Mouse (Mus musculus): ENCODE data around the gene Fam3b. TPM values are rescaled to one million over a fixed set of nuclear protein-coding genes. Genes with fewer than 3 reads are reported as not detected.

Gene Fam3b
- polyA plus RNA-seq, 1 experiment from 2014 or later, result not detected

DNA sequence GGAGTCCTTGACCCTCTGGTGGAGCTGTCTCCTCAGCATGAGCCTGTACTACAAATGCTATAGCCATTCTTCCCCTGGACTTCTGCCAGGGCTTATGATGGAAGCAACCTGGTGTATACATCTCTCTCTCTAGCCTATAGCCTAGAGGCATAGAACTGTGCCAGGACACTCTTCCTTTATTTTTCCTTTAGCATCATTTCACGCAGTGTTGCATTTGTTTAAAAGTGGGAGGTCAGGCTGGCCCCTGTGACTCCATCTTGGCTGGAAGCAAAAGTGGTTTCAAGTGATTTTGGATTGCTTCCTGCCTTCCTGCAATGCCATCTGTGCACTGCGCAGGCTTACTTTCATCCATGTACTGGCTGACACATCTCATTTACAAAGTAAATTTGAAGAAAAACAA is 80.4 kb downstream of the Fam3b start:
- Histone ChIP-seq H3K9ac (replicated peaks; ENCODE audit: low read length) (no peak overlapping the region), H3K9me3 (replicated peaks; ENCODE audit: control insufficient read depth, low read length) (no peaks in the 10 kb centered on the region), H3K27me3 (ENCODE audit: control insufficient read depth, insufficient read depth, low read length) (no peaks in the 10 kb centered on the region), H3K27ac (replicated peaks; ENCODE audit: low read depth, low read length) (no peak overlapping the region), H3K36me3 (replicated peaks; ENCODE audit: control insufficient read depth, insufficient read depth, low read depth, low read length) (no peaks in the 10 kb centered on the region), H3K4me3 (ENCODE audit: low read depth, low read length) (no peak overlapping the region), H3K4me2 (ENCODE audit: low read depth, low read length) (no peak overlapping the region), H3K4me1 (ENCODE audit: control insufficient read depth, insufficient read depth, low read length) (no peaks in the 10 kb centered on the region)
- ATAC-seq (replicated peaks; ENCODE audit: insufficient number of reproducible peaks, low FRiP score, low TSS enrichment, low read depth) (no peak), DNase-seq (ENCODE audit: low spot score) (no peak)
- WGBS, result 70% methylated on average over 2 of the region's 2 CpGs

DNA sequence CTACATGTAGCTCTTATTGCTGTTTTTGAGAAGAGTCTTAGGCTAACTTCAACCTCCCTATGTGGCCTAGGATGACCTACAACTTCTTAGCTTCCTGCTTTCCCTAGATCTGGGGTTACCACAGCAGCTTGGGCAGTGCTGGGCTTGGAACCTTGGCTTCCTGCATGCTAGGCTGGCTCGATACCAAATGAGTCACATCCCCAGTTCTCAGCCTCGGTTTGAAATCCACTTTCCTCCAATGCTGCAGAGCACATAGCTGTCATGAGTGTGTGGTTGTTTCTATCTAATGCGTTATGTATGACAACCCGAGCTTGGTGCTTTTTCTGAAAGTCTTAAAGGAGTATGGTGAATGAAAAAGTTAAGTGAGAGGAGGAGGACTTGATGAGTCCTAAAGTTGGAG is 83.3 kb downstream of the Fam3b start:
- no peak for DNase-seq (ENCODE audit: low spot score)
- no peak for ATAC-seq (replicated peaks; ENCODE audit: insufficient number of reproducible peaks, low FRiP score, low TSS enrichment, low read depth)
- Histone ChIP-seq H3K4me3 (ENCODE audit: low read depth, low read length) (no peak overlapping the region), H3K27ac (replicated peaks; ENCODE audit: low read depth, low read length) (no peak overlapping the region), H3K9ac (replicated peaks; ENCODE audit: low read length) (no peak overlapping the region), H3K4me1 (ENCODE audit: control insufficient read depth, insufficient read depth, low read length) (no peaks in the 10 kb centered on the region), H3K9me3 (replicated peaks; ENCODE audit: control insufficient read depth, low read length) (no peaks in the 10 kb centered on the region), H3K4me2 (ENCODE audit: low read depth, low read length) (no peak overlapping the region), H3K36me3 (replicated peaks; ENCODE audit: control insufficient read depth, insufficient read depth, low read depth, low read length) (no peaks in the 10 kb centered on the region), H3K27me3 (ENCODE audit: control insufficient read depth, insufficient read depth, low read length) (no peaks in the 10 kb centered on the region)
- 82% methylated on average over 4 of the region's 4 CpGs for WGBS

DNA sequence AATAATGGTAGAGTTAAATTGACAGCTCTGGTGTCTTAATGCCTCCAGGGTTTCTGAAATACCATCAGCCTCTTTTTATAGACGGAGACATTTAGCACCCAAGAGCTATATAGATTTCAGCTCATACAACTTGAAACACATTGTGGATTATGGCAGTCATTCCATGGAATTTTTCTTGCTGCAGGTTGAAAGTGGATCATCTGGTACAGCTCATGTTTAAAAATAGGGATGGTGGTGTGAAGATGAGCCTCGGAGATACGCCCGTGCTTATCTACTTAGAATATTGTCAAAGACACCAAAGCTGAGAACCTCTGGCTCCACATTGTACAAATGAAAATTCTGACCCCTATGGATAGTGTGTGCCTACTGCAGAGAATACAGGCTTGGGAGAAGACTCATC is 84.5 kb downstream of the Fam3b start:
- no peak for ATAC-seq (replicated peaks; ENCODE audit: insufficient number of reproducible peaks, low FRiP score, low TSS enrichment, low read depth)
- no peak for DNase-seq (ENCODE audit: low spot score)
- no peaks in the 10 kb centered on the region for H3K4me1 ChIP-seq (ENCODE audit: control insufficient read depth, insufficient read depth, low read length)
- H3K4me3 ChIP-seq (ENCODE audit: low read depth, low read length), result no peak overlapping the region
- 96% methylated on average over 4 of the region's 4 CpGs for WGBS
- H3K9ac ChIP-seq (replicated peaks; ENCODE audit: low read length), result no peak overlapping the region
- H3K27me3 ChIP-seq (ENCODE audit: control insufficient read depth, insufficient read depth, low read length), result no peaks in the 10 kb centered on the region
- no peaks in the 10 kb centered on the region for H3K9me3 ChIP-seq (replicated peaks; ENCODE audit: control insufficient read depth, low read length)
- H3K4me2 ChIP-seq (ENCODE audit: low read depth, low read length), result no peak overlapping the region
- H3K36me3 ChIP-seq (replicated peaks; ENCODE audit: control insufficient read depth, insufficient read depth, low read depth, low read length), result no peaks in the 10 kb centered on the region
- H3K27ac ChIP-seq (replicated peaks; ENCODE audit: low read depth, low read length), result no peak overlapping the region

DNA sequence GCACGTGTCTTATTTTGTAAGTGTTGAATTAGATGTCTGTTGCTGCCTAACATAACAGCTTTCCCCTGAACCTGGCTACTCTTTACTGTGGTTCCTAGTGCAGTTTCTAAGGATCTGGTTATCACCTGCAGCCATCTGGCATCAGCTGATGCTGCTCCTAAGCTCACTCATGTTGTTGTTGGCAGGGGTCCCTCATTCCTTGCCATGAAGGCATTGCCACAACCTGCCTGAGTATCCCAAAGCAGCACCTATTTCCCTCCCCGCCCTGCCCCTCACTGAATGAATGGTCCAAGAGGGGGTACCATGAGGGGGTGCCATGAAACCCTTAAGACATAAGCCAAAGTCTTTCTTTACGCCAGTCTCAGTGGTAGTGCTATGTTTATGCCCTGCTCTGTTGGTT is 86.6 kb downstream of the Fam3b start:
- no peaks in the 10 kb centered on the region for H3K36me3 ChIP-seq (replicated peaks; ENCODE audit: control insufficient read depth, insufficient read depth, low read depth, low read length)
- H3K27me3 ChIP-seq (ENCODE audit: control insufficient read depth, insufficient read depth, low read length), result no peaks in the 10 kb centered on the region
- H3K4me2 ChIP-seq (ENCODE audit: low read depth, low read length), result no peak overlapping the region
- H3K4me1 ChIP-seq (ENCODE audit: control insufficient read depth, insufficient read depth, low read length), result no peaks in the 10 kb centered on the region
- H3K4me3 ChIP-seq (ENCODE audit: low read depth, low read length), result no peak overlapping the region
- no peak overlapping the region for H3K27ac ChIP-seq (replicated peaks; ENCODE audit: low read depth, low read length)
- WGBS, result 68% methylated on average over 3 of the region's 3 CpGs
- no peak for ATAC-seq (replicated peaks; ENCODE audit: insufficient number of reproducible peaks, low FRiP score, low TSS enrichment, low read depth)
- no peak overlapping the region for H3K9ac ChIP-seq (replicated peaks; ENCODE audit: low read length)
- no peaks in the 10 kb centered on the region for H3K9me3 ChIP-seq (replicated peaks; ENCODE audit: control insufficient read depth, low read length)
- no peak for DNase-seq (ENCODE audit: low spot score)

DNA sequence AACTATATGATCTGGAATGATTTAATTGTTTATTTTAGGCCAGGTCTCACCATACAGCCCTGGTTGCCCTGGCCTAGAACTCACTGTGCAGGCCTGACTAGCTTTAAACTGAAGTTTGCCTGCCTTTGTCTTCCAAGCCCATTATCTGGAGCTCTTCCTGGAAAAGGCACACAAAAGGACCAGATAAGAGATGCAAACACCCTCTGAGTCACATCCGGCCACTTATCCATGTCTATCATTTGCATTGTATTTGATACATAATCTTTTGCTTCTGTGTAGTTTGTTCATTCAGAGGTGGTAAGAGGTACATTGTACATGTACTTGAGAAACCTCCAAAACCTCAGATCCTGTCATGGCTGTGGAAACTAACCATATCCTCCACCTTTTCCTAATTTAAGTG is 91.0 kb downstream of the Fam3b start:
- WGBS, result 76% methylated on average over 1 of the region's 1 CpGs
- H3K36me3 ChIP-seq (replicated peaks; ENCODE audit: control insufficient read depth, insufficient read depth, low read depth, low read length), result no peaks in the 10 kb centered on the region
- no peak overlapping the region for H3K9ac ChIP-seq (replicated peaks; ENCODE audit: low read length)
- no peak overlapping the region for H3K27ac ChIP-seq (replicated peaks; ENCODE audit: low read depth, low read length)
- H3K4me3 ChIP-seq (ENCODE audit: low read depth, low read length), result no peak overlapping the region
- no peak overlapping the region for H3K4me2 ChIP-seq (ENCODE audit: low read depth, low read length)
- ATAC-seq (replicated peaks; ENCODE audit: insufficient number of reproducible peaks, low FRiP score, low TSS enrichment, low read depth) (no peak), DNase-seq (ENCODE audit: low spot score) (no peak)
- no peaks in the 10 kb centered on the region for H3K27me3 ChIP-seq (ENCODE audit: control insufficient read depth, insufficient read depth, low read length)
- no peaks in the 10 kb centered on the region for H3K4me1 ChIP-seq (ENCODE audit: control insufficient read depth, insufficient read depth, low read length)
- no peaks in the 10 kb centered on the region for H3K9me3 ChIP-seq (replicated peaks; ENCODE audit: control insufficient read depth, low read length)

DNA sequence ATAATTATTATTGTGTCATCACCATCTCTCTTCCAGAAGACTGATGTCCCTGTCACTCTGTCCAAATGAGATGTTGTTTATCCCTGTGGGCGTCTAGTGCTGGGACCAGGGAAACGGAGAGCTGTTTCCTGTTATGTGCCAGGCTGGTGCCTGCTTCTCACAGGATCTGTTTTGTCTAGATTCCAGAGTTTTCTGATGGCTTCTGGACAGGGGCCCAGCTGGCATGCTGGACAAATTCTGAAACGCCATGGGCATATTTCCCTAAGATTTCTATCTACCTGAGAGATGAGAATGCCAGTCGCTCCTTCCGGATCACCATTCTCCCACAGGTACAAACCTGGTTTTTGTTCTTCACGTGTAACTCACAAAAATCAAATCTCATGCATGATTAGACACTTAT is 92.9 kb downstream of the Fam3b start:
- no peak overlapping the region for H3K9ac ChIP-seq (replicated peaks; ENCODE audit: low read length)
- H3K27me3 ChIP-seq (ENCODE audit: control insufficient read depth, insufficient read depth, low read length), result no peaks in the 10 kb centered on the region
- no peak for DNase-seq (ENCODE audit: low spot score)
- WGBS, result 75% methylated on average over 6 of the region's 6 CpGs
- ATAC-seq (replicated peaks; ENCODE audit: insufficient number of reproducible peaks, low FRiP score, low TSS enrichment, low read depth), result no peak
- no peak overlapping the region for H3K4me3 ChIP-seq (ENCODE audit: low read depth, low read length)
- no peaks in the 10 kb centered on the region for H3K9me3 ChIP-seq (replicated peaks; ENCODE audit: control insufficient read depth, low read length)
- H3K4me1 ChIP-seq (ENCODE audit: control insufficient read depth, insufficient read depth, low read length), result no peaks in the 10 kb centered on the region
- H3K27ac ChIP-seq (replicated peaks; ENCODE audit: low read depth, low read length), result no peak overlapping the region
- no peaks in the 10 kb centered on the region for H3K36me3 ChIP-seq (replicated peaks; ENCODE audit: control insufficient read depth, insufficient read depth, low read depth, low read length)
- no peak overlapping the region for H3K4me2 ChIP-seq (ENCODE audit: low read depth, low read length)

Other genes with a start within 250 kb of the Fam3b start
- gene Bace2, start 158.1 kb downstream of the Fam3b start, polyA plus RNA-seq (2014; fragmentation: Nextera tagmentation; extraction: Ambion mirVana), result 3.7 and 9.1 TPM in 2 replicates
- gene Mx1, start 51.9 kb downstream of the Fam3b start, polyA plus RNA-seq (2014; fragmentation: Nextera tagmentation; extraction: Ambion mirVana), result 0.08 TPM in 1 of 2 replicates, not detected in the other
- gene Tmprss2, start 96.4 kb upstream of the Fam3b start, polyA plus RNA-seq (2014; fragmentation: Nextera tagmentation; extraction: Ambion mirVana), result 0.41 and 1.6 TPM in 2 replicates
- 5.9 and 6.4 TPM in 2 replicates for gene Ripk4, start 249.0 kb upstream of the Fam3b start, polyA plus RNA-seq (2014; fragmentation: Nextera tagmentation; extraction: Ambion mirVana)